Mouse (Mus musculus): ENCODE measurements at regions not wholly inside any gene's neighbourhood (a gene's known extent, or its start where the extent isn't known, plus 50 kb on each side); places are given as distances from the start of the nearest gene placed in this dataset.

GRCm38 (mm10) chr13:119147701-119148100, 280.7 kb upstream of the Paip1 start:
- H3K27me3 ChIP-seq (ENCODE audit: control insufficient read depth, insufficient read depth, low read length) = no peaks in the 10 kb centered on the region
- H3K36me3 ChIP-seq (ENCODE audit: control insufficient read depth, insufficient read depth, low read length) = no peaks in the 10 kb centered on the region
- H3K9me3 ChIP-seq (ENCODE audit: control insufficient read depth, low read length) = no peaks in the 10 kb centered on the region
- 88% methylated on average over 3 of the region's 3 CpGs for WGBS
- no peak overlapping the region for H3K4me2 ChIP-seq (ENCODE audit: low read length)
- no peak overlapping the region for H3K9ac ChIP-seq (replicated peaks; ENCODE audit: low read length)
- no peak for DNase-seq
- H3K4me3 ChIP-seq (replicated peaks; ENCODE audit: low read depth, low read length) = no peak overlapping the region
- H3K27ac ChIP-seq (replicated peaks; ENCODE audit: low read depth, low read length) = no peak overlapping the region
- no peak for ATAC-seq (ENCODE audit: low FRiP score, low TSS enrichment)
- no peaks in the 10 kb centered on the region for H3K4me1 ChIP-seq (ENCODE audit: control insufficient read depth, insufficient read depth, low read length)

- Histone ChIP-seq H3K4me2 (ENCODE audit: low read length) (no peak overlapping the region), H3K27me3 (ENCODE audit: control insufficient read depth, insufficient read depth, low read length) (no peaks in the 10 kb centered on the region), H3K36me3 (ENCODE audit: control insufficient read depth, insufficient read depth, low read length) (no peaks in the 10 kb centered on the region), H3K9me3 (ENCODE audit: control insufficient read depth, low read length) (no peaks in the 10 kb centered on the region), H3K4me1 (ENCODE audit: control insufficient read depth, insufficient read depth, low read length) (no peaks in the 10 kb centered on the region), H3K9ac (replicated peaks; ENCODE audit: low read length) (no peak overlapping the region), H3K4me3 (replicated peaks; ENCODE audit: low read depth, low read length) (no peak overlapping the region), H3K27ac (replicated peaks; ENCODE audit: low read depth, low read length) (no peak overlapping the region)
- DNase-seq (no peak), ATAC-seq (ENCODE audit: low FRiP score, low TSS enrichment) (peak; percentile 75)
- WGBS = 94% methylated on average over 4 of the region's 4 CpGs
Observed at GRCm38 (mm10) chr13:119149141-119149540, 279.3 kb upstream of the Paip1 start.

- DNase-seq (no peak), ATAC-seq (ENCODE audit: low FRiP score, low TSS enrichment) (no peak)
- no peak overlapping the region for H3K27ac ChIP-seq (replicated peaks; ENCODE audit: low read depth, low read length)
- WGBS = 88% methylated on average over 4 of the region's 4 CpGs
- H3K36me3 ChIP-seq (ENCODE audit: control insufficient read depth, insufficient read depth, low read length) = no peaks in the 10 kb centered on the region
- H3K4me1 ChIP-seq (ENCODE audit: control insufficient read depth, insufficient read depth, low read length) = no peaks in the 10 kb centered on the region
- no peaks in the 10 kb centered on the region for H3K9me3 ChIP-seq (ENCODE audit: control insufficient read depth, low read length)
- H3K27me3 ChIP-seq (ENCODE audit: control insufficient read depth, insufficient read depth, low read length) = no peaks in the 10 kb centered on the region
- H3K4me2 ChIP-seq (ENCODE audit: low read length) = no peak overlapping the region
- H3K4me3 ChIP-seq (replicated peaks; ENCODE audit: low read depth, low read length) = no peak overlapping the region
- no peak overlapping the region for H3K9ac ChIP-seq (replicated peaks; ENCODE audit: low read length)
Observed at GRCm38 (mm10) chr13:119150847-119151548, 277.4 kb upstream of the Paip1 start.

GRCm38 (mm10) chr13:119177753-119178152, 250.6 kb upstream of the Paip1 start:
- Histone ChIP-seq H3K27ac (replicated peaks; ENCODE audit: low read depth, low read length) (no peak overlapping the region), H3K9me3 (ENCODE audit: control insufficient read depth, low read length) (no peaks in the 10 kb centered on the region), H3K9ac (replicated peaks; ENCODE audit: low read length) (no peak overlapping the region), H3K4me2 (ENCODE audit: low read length) (no peak overlapping the region), H3K27me3 (ENCODE audit: control insufficient read depth, insufficient read depth, low read length) (no peaks in the 10 kb centered on the region), H3K36me3 (ENCODE audit: control insufficient read depth, insufficient read depth, low read length) (no peaks in the 10 kb centered on the region), H3K4me1 (ENCODE audit: control insufficient read depth, insufficient read depth, low read length) (no peaks in the 10 kb centered on the region), H3K4me3 (replicated peaks; ENCODE audit: low read depth, low read length) (no peak overlapping the region)
- 81% methylated on average over 4 of the region's 4 CpGs for WGBS
- ATAC-seq (ENCODE audit: low FRiP score, low TSS enrichment) = no peak
- DNase-seq = no peak

GRCm38 (mm10) chr13:119178212-119178611, 250.2 kb upstream of the Paip1 start:
- 88% methylated on average over 5 of the region's 5 CpGs for WGBS
- ATAC-seq (ENCODE audit: low FRiP score, low TSS enrichment) (no peak), DNase-seq (no peak)
- H3K27me3 ChIP-seq (ENCODE audit: control insufficient read depth, insufficient read depth, low read length) = no peaks in the 10 kb centered on the region
- no peak overlapping the region for H3K27ac ChIP-seq (replicated peaks; ENCODE audit: low read depth, low read length)
- no peaks in the 10 kb centered on the region for H3K9me3 ChIP-seq (ENCODE audit: control insufficient read depth, low read length)
- H3K4me1 ChIP-seq (ENCODE audit: control insufficient read depth, insufficient read depth, low read length) = no peaks in the 10 kb centered on the region
- H3K4me3 ChIP-seq (replicated peaks; ENCODE audit: low read depth, low read length) = no peak overlapping the region
- no peak overlapping the region for H3K4me2 ChIP-seq (ENCODE audit: low read length)
- no peaks in the 10 kb centered on the region for H3K36me3 ChIP-seq (ENCODE audit: control insufficient read depth, insufficient read depth, low read length)
- no peak overlapping the region for H3K9ac ChIP-seq (replicated peaks; ENCODE audit: low read length)

DNA sequence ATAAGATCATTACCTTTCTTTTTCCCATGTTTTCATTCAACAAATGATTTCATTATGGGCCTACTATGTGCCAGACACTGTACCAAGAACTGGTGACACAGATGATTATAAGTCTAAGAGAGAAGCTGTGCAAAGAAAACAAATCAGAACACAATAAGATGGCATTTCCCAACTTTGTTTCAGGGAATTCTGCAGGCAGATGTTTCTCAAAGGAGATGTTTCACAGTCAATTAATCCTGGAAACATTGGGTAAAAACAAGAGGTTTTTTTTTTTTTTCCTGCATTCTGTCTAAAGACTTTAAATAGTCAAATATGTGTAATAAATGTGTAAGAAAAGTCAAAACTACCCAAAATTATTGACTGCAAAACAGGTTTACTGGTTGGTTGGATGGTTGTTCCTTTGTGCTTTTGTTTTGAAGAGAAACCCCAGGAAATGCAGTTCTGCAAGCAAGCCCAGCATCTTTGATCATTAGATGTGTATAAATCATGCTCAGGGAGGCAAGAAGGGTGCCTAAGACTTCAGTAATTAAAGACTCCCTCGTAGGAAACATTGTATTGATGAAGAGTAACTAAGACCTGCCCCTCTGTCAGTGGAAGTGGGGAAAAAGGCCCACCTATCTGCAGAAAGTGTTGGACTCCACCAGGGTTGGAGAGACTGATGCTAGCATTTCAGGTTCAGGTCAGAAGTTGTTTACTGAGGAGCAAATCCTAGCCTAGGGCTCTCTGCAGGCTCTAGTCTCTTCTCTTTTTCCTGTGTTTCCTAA, 249.1 kb upstream of the Paip1 start:
- Histone ChIP-seq H3K27me3 (ENCODE audit: control insufficient read depth, insufficient read depth, low read length) (no peaks in the 10 kb centered on the region), H3K9ac (replicated peaks; ENCODE audit: low read length) (no peak overlapping the region), H3K9me3 (ENCODE audit: control insufficient read depth, low read length) (no peaks in the 10 kb centered on the region), H3K4me1 (ENCODE audit: control insufficient read depth, insufficient read depth, low read length) (no peaks in the 10 kb centered on the region), H3K4me3 (replicated peaks; ENCODE audit: low read depth, low read length) (no peak overlapping the region), H3K4me2 (ENCODE audit: low read length) (no peak overlapping the region), H3K36me3 (ENCODE audit: control insufficient read depth, insufficient read depth, low read length) (no peaks in the 10 kb centered on the region), H3K27ac (replicated peaks; ENCODE audit: low read depth, low read length) (no peak overlapping the region)
- DNase-seq = no peak
- no peak for ATAC-seq (ENCODE audit: low FRiP score, low TSS enrichment)
- WGBS = 31% methylated on average over 1 of the region's 1 CpGs

- H3K4me1 ChIP-seq (ENCODE audit: control insufficient read depth, insufficient read depth, low read length) = no peaks in the 10 kb centered on the region
- WGBS = 95% methylated on average over 6 of the region's 6 CpGs
- H3K9ac ChIP-seq (replicated peaks; ENCODE audit: low read length) = no peak overlapping the region
- no peak overlapping the region for H3K27ac ChIP-seq (replicated peaks; ENCODE audit: low read depth, low read length)
- ATAC-seq (ENCODE audit: low FRiP score, low TSS enrichment) = no peak
- no peak for DNase-seq
- no peak overlapping the region for H3K4me2 ChIP-seq (ENCODE audit: low read length)
- no peak overlapping the region for H3K4me3 ChIP-seq (replicated peaks; ENCODE audit: low read depth, low read length)
- no peaks in the 10 kb centered on the region for H3K9me3 ChIP-seq (ENCODE audit: control insufficient read depth, low read length)
- H3K27me3 ChIP-seq (ENCODE audit: control insufficient read depth, insufficient read depth, low read length) = no peaks in the 10 kb centered on the region
- H3K36me3 ChIP-seq (ENCODE audit: control insufficient read depth, insufficient read depth, low read length) = no peaks in the 10 kb centered on the region
Observed at GRCm38 (mm10) chr13:119184322-119184877, 244.0 kb upstream of the Paip1 start.

GRCm38 (mm10) chr13:119185567-119186143, 242.7 kb upstream of the Paip1 start:
- 97% methylated on average over 5 of the region's 5 CpGs for WGBS
- Histone ChIP-seq H3K4me3 (replicated peaks; ENCODE audit: low read depth, low read length) (no peak overlapping the region), H3K27ac (replicated peaks; ENCODE audit: low read depth, low read length) (no peak overlapping the region), H3K36me3 (ENCODE audit: control insufficient read depth, insufficient read depth, low read length) (no peaks in the 10 kb centered on the region), H3K4me2 (ENCODE audit: low read length) (no peak overlapping the region), H3K9ac (replicated peaks; ENCODE audit: low read length) (no peak overlapping the region), H3K4me1 (ENCODE audit: control insufficient read depth, insufficient read depth, low read length) (no peaks in the 10 kb centered on the region), H3K27me3 (ENCODE audit: control insufficient read depth, insufficient read depth, low read length) (no peaks in the 10 kb centered on the region), H3K9me3 (ENCODE audit: control insufficient read depth, low read length) (no peaks in the 10 kb centered on the region)
- DNase-seq (no peak), ATAC-seq (ENCODE audit: low FRiP score, low TSS enrichment) (peak; percentile 64)
